Mouse (Mus musculus): ENCODE measurements at regions not wholly inside any gene's neighbourhood (a gene's known extent, or its start where the extent isn't known, plus 50 kb on each side); places are given as distances from the start of the nearest gene placed in this dataset.

DNA sequence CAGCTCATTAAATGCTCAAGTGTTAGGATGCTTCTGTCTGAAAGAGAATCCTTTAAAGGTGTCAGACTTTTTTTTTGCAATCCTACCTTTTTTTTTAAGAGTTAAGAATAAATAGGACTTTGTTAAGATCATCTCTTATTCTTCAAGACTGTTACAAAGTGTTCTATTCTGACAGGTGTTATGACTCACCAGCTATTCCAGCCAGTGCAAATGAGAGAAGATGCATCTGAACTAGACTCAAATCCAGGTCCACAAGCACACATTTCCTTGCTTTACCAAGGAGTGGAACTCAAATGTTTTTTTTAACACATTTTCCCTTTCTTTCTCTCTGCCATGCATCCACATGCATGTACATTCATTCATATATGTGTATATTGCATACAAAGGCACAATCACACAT is 98.4 kb upstream of the Atp10a start:
- no peak for DNase-seq

DNA sequence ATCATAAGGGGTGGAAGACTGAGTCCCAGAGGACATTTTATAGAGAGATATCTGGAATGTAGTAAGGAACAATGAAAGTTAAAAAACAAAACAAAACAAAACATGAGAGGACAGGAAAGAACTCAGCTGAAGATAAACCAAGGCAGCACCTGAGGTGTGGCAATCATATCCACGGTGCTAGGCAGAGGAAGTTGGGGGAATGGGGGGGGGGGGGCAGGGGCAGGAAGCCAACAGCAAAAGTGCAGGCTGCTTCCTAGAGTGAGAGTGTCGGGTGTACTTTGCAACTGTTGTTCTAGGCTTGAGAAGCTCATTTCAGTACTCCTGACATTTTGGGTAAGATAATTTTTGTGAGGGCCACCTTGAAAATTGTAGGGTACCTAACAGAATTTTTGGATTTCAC is 87.2 kb upstream of the Atp10a start:
- DNase-seq, result no peak

DNA sequence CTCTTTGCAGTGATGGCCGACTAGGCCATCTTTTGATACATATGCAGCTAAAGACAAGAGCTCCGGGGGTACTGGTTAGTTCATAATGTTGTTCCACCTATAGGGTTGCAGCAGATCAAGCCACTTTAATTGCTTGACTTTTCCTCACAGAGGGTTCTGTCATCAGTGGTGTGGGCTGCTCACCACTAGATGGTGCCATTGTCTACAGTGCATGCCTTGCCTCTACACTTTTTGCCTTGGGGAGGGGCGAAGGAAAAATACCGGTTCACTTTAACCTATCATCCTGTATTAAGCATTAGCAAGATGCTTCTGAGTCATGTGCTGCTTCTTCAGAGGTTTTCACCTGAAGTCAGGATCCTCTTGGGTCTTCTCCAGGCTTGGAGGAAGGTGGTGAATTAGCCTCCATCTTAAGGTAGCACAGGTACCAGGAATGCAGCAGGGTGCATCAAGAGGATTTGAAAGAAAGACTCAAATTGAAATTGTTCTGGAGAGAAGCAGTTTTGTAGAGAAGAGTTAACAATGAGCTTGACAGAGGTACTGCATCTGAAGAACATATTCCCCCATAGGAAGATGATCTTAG is 71.6 kb upstream of the Atp10a start:
- DNase-seq, result peak; percentile 37

DNA sequence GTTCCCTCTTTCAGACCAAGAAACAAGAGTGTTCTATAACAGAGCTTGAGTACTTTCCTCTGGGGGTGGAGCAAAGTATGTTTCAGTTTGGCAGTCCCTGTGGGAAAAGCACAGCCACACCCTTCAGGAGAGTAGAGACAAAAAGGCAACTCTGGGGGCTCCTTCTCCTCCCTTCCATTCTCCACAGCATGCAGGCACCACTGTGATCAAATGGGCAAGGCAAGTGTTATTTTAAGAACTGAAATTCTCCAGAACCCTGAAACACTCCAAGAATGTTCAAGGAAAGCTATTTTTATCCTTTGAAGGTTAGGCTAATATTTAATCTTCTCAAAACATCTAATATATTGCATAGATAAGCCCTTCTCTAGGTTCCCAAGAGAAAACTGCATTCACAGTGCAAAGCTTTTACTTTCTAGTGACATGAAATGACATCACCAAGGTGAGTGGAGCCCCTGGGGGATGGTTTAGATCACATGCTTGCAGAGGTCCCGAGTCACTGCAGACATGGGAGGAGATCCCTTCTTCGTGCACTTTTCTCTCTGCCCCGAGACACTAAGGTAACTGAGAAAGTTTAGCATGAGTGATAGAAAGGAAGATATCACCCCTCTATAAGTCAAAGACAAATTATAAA is 70.2 kb upstream of the Atp10a start:
- DNase-seq, result no peak

DNA sequence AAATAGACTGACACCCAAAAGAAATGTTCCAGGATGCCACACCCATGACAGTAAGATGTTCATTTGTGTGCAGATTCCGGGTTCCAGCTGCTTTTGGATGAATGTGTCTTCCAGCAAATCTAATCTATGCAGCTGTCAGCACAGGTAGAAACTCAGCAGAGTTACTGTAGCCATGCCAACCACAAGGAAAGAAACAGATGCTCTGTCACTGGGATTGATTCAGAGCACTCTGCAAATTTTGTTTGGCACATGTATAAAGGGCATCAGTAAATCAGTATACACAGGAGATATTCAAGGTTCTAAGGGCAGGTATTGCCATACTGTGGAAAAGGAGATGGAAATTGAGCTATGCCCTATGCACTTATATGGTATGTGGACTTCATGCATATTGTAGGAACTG is 60.0 kb upstream of the Atp10a start:
- no peak for DNase-seq
